Mouse (Mus musculus) T-helper 2 cell (primary cell): ENCODE data around the gene Cad.
"Not testable (repeated sequence)": the region's sequence is repeated elsewhere in the genome, so short reads cannot be mapped to it uniquely, and the experiment has no call there.

Experiments used
- in situ Hi-C: fragments of 300-600 bp; cut with MboI, MseI; formaldehyde crosslinking; loops from one replicate; pipeline ENCODE4 v1.15.1; 2025; ENCODE audit warnings: high pct_unique_total_duplicates

The Cad gene

GRCm38 (mm10) chr5:31054261-31055215, at the start of gene Cad:
Gene Cad, plus strand, starts transcription at chr5:31054780.
- in situ Hi-C loops: loop anchor here (10.0 kb wide), 1 partner anchor 120 kb away; the partner anchor contains the start of gene Gm29609

DNA sequence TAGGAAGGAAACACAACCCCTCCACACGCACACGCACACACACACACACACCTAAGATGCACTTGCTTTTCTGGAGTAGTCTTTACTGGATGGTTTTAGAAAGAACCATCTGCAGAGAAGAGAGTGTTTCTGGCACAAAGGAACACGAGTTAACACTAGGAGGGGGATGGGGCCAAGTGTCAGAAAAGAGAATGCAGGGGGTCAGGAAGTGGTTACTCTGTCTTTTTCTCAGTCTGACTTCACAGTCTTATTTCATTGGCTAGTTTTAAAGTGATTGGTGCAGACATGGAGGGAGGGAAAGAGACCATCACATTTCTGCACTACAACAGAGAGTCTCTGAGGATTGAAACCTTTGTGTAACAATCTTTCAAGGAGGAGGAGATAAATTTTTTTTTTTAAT, 41.8 kb upstream of the Cad start:
- in situ Hi-C loops: no loop called here

GRCm38 (mm10) chr5:31015913-31016312, 38.7 kb upstream of the Cad start:
- in situ Hi-C loops: no loop called here

- in situ Hi-C loops: not testable (repeated sequence)
Measured at GRCm38 (mm10) chr5:31021790-31022189, 32.8 kb upstream of the Cad start.

GRCm38 (mm10) chr5:31022690-31023089, 31.9 kb upstream of the Cad start:
- in situ Hi-C loops: no loop called here

GRCm38 (mm10) chr5:31023254-31023653, 31.3 kb upstream of the Cad start:
- in situ Hi-C loops: no loop called here

DNA sequence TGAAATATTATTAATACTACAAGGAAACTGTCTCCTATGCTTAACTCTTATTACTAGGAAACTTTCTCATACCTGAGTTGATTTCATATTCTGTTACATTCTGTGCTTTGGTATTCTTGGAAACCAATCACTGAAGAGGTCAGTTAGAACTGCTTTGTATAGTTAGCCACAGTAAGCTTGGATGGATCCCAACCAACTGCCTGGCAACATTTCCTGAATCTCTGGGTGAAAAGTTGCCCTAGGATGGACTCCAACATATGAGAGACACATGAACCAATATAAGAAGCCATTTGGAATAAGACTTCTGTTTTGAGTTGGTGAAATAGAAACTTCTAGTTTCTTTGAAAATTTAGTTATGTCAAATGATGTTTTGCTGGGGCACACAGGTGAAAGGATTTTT, 29.9 kb upstream of the Cad start:
- in situ Hi-C loops: no loop called here

- in situ Hi-C loops: no loop called here
Measured at GRCm38 (mm10) chr5:31030926-31031325, 23.7 kb upstream of the Cad start.

DNA sequence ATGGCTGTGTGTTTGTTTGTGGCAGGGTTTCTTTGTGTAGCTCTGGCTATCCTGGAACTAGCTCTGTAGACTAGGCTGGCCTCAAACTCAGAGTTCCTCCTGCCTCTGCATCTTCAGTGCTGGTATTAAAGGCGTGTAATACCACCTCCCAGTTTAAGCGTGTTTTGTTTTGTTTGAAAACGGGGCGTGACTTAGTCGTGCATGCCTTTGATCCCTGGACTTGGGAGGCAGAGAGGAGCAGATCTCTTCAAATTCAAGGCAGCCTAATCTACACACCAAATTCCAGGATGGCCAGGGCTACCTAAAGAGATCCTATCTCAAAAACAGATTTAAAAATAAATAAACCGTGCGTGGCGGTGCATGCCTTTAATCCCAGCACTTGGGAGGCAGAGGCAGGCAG, 23.1 kb upstream of the Cad start:
- in situ Hi-C loops: no loop called here

- in situ Hi-C loops: no loop called here
Measured at GRCm38 (mm10) chr5:31034669-31035068, 19.9 kb upstream of the Cad start.

DNA sequence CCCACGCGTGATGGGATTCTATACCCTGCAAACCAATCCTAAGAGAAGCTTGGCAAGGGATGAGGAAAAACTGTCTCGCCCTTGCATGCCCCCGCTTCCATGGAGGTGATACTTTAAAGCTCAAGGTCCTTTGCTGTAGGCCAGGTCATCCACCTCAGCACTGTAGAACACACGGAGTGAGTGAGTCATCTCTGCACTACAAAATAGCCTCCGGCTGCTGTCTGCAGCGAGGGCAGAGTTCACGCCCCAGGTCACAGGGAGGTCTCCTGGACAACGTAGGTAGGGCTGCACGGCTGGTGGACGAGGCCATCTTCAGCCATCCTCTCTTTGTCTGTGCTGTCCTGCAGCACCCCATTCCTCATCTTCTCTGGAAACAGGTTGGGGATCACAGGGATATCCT, 18.0 kb upstream of the Cad start:
- in situ Hi-C loops: not testable (repeated sequence)

DNA sequence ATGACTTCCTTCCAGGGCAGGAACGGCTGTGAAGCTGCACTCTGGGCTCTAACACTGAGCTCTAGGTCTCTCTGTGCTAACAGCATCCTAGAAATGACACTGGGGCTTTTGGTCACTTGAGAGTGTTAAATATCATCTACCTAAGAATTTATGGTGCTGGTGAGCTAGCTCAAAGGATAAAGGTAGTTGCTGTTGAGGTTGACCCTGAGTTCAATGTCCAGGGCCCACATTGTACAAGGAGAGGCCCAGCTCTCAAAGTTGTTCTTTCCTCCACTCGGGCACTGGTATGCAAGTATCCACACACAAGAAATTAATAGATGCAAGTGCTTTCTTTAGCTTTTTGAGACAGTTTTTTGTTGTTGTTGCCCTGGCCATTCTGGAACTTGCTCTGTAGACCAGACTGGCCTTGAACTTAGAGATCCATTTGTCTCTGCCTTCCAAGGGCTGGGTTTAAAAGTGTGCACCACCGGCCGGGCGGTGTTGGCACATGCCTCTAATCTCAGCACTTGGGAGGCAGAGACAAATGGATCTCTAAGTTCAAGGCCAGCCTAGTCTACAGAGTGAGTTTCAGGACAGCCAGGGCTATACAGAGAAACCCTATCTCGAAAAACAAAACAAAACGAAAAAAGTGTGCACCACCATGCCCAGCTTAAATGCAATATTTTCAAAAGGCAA, 16.3 kb upstream of the Cad start:
- in situ Hi-C loops: no loop called here

- in situ Hi-C loops: no loop called here
Measured at GRCm38 (mm10) chr5:31046416-31046815, 8.2 kb upstream of the Cad start.

- in situ Hi-C loops: no loop called here
Measured at GRCm38 (mm10) chr5:31047074-31047473, 7.5 kb upstream of the Cad start.

DNA sequence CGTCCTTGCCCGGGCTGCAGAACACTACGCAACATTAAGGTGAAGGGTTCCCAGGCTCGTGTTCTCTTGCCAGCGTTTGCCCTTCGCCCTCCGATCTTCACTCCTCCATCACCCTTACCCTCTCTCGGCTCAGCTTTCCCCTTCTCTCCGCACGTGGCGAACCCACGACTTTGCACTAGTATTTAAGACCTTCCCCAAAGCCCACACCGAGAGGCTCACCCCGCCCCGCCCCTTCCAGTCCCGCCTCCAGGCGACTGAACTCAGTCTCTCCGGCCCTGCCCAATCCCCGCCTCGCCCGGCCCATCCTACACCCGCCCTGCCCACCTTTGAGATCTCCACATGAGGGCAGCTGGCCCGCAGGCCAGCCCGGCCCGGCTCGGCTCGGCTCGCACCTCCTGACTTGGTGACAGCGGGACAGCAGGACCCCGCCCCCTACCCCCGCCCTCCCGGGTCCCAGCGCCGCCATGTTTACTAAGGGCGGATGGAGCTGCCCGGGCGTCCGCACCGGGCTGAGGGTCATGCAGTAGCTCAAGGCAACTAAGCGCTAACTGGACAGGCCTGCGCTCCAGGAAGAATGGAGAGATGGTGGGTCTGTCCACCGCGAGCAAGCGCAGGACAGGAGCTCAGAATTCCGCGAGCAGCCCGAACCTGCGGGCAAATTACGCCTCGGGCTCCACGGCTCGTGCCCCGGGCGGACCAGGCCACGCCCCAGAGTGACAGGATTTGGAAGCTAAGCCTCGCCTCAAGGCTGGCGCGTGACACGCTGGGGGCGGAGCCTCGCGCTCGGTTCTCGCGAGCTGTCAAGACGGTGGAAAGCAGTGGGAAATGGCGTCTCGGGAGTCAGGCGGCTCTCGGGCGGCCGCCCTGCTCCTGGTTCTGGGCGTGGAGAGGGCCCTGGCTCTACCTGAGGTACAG, 6.5 kb upstream of the Cad start, which contains the start of gene Atraid:
Atraid (plus strand) TSS at position 465 of the 915 bp plus-strand sequence.
- in situ Hi-C loops: no loop called here

DNA sequence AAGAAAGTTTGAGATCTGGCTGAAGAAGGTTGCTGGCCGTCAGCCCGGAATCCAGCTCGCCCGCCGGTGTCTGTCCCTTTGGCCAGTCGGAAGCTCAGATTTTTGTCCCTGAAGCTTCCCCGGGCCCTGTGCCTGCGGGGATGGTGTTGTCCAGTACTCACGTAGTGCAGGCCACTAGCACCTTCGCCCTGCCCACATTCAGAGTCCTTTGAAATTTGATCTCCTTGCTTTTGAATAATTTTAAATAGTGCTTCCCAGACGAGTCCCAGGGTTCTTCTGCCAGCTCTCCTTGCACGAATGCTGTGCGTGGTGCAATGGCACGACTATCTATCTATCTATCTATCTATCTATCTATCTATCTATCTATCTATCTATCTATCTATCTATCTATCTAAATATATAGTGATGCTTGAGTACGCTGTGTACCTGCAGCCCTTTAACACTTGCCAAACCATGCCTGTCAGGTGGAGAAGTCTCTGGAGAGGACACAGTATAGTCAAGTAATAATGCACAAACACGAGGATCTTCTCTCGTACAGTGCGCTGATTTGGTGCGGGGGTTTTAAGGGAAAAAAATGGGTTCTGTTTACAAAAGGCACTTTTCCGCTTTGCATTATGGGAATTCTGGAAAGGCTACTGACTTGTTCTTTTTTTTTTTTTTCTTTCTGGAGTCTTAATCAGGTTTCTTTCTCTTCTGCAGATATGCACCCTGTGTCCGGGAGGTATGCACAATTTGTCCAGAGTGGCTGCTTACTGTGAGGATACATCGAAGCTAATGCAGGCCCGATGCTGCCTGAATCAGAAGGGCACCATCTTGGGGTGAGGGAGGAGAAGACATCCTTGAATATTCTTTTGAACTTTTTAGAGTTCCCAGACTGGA, 5.6 kb upstream of the Cad start, which contains the start of gene Slc5a6:
Slc5a6 (minus strand) TSS at position 162 of the 879 bp plus-strand sequence.
- in situ Hi-C loops: no loop called here

DNA sequence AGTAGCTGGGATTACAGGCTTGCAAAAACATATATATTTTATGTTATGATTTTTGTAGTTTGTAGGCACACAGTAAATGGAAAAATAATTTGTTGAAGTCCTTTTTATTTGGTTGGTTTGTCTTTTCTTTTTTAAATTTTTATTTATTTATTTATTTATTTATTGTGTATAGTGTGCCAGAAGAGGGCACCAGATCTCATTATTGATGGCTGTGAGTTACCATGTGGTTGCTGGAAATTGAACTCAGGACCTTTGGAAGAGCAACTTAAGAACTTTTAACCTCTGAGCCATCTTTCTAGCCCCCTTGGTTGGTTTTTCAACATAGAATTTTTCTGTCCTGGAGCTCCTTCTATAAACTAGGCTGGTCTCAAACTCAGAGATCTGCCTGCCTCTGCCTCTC, 4.2 kb upstream of the Cad start:
- in situ Hi-C loops: loop anchor here (10.0 kb wide), 1 partner anchor 124 kb away; the partner anchor contains the start of gene Gm29609

GRCm38 (mm10) chr5:31053728-31054127, 852 bp upstream of the Cad start:
- in situ Hi-C loops: loop anchor here (10.0 kb wide), 1 partner anchor 121 kb away; the partner anchor contains the start of gene Gm29609

GRCm38 (mm10) chr5:31055216-31056140, 898 bp downstream of the Cad start:
- in situ Hi-C loops: loop anchor here (10.0 kb wide), 1 partner anchor 119 kb away; the partner anchor contains the start of gene Gm29609
